Mouse (Mus musculus): ENCODE data around the gene Btaf1.

- TF ChIP-seq CTCF (IDR thresholded peaks at IDR 0.05; ENCODE audit: control insufficient read depth, insufficient read depth, low read length), result no peak
- TF ChIP-seq POLR2A (IDR thresholded peaks at IDR 0.05; ENCODE audit: borderline replicate concordance, control insufficient read depth, low read depth, low read length), result no peak
Measured at GRCm38 (mm10) chr19:36953637-36954206, 27.8 kb downstream of the Btaf1 start.
